Mouse (Mus musculus) left cerebral cortex, adult 2 months (tissue): Measurements from ENCODE around the gene P3h2. TPM values are rescaled to one million over a fixed set of nuclear protein-coding genes. Genes with fewer than 3 reads are reported as not detected.

Experiments
- DNase-seq, 2 experiments: peaks; one replicate each; pipeline ENCODE4 v3.0.0; 2021 to 2022; ENCODE audit warnings: low spot score in 2 of 2, mixed read lengths in 1 of 2; ENCODE audit errors: extremely low spot score in 1 of 2
- H3K27ac ChIP-seq: fragments of 200-600 bp; 2 replicates; pipeline ENCODE4 v1.8.1; 2022
- H3K4me3 ChIP-seq: fragments of 200-600 bp; 2 replicates; pipeline ENCODE4 v1.8.1; 2022
- CTCF ChIP-seq: fragments of 200-600 bp; IDR thresholded peaks from 2 replicates; pipeline ENCODE4 v1.8.1; 2022; ENCODE audit warnings: antibody characterized with exemption, mild to moderate bottlenecking, moderate library complexity
- intact Hi-C: fragments of 180-260 bp; cut with DNase I; formaldehyde crosslinking; loops from one replicate; pipeline ENCODE4 v1.15.1; 2025
- total RNA-seq, 2 experiments: library from RNA; stranded (reverse); gene quantifications; 2 replicates each; pipeline ENCODE4 v1.2.3; 2021

Gene P3h2
- total RNA-seq, 2 experiments from 2014 or later: 3.7 TPM

DNA sequence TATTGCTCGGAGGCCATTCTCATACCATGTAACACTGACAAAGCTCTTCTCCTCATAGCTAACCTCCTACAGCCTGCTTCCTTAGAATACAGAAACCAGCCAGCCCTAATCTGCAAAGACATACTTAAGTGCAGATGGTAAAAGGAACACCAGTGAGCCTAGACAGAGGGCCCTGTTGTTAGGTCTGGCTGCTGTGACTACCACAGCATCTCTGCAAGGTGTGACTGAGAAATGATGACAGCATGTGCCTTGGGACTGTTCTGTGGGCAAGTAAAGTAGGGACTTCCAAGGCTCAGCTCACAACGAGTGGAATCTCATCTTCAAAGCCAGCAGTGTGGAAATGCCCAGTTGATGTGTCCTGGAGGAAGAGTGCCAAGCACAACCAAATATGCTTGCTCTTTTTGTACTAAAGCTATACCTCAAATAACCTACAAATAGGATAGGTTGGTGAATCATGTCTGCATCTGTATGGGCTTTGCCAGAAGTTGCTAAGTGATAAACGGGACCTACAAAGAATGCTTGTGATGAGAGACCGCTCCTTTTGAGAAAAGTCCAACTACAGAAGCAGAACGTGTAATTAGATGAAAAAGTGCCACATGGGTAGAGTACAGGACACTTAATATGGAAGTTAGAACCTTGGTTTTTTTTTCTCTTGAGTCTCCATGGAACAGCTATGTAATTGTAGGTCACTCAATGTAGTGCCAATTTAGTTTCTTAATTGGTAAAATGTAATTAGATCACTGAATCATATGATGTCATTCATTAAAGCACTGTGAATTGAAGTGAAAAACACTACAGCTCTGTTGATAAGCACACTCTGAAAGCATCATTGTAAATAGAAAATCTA lies 45.1 kb downstream of the P3h2 start:
- intact Hi-C loops: no loop called here
- Histone ChIP-seq H3K4me3 (no peak overlapping the region), H3K27ac (no peak overlapping the region)
- DNase-seq: no peak
- no peak for TF ChIP-seq CTCF

- TF ChIP-seq CTCF: no peak
- no peak for DNase-seq
- no peak overlapping the region for H3K4me3 ChIP-seq
- H3K27ac ChIP-seq: no peak overlapping the region
- intact Hi-C loops: no loop called here
Measured at GRCm38 (mm10) chr16:26053631-26054030, 52.0 kb downstream of the P3h2 start.

GRCm38 (mm10) chr16:26049393-26050087 lies 56.0 kb downstream of the P3h2 start:
- intact Hi-C loops: no loop called here
- Histone ChIP-seq H3K4me3 (no peak overlapping the region), H3K27ac (no peak overlapping the region)
- TF ChIP-seq CTCF: no peak
- DNase-seq: no peak

DNA sequence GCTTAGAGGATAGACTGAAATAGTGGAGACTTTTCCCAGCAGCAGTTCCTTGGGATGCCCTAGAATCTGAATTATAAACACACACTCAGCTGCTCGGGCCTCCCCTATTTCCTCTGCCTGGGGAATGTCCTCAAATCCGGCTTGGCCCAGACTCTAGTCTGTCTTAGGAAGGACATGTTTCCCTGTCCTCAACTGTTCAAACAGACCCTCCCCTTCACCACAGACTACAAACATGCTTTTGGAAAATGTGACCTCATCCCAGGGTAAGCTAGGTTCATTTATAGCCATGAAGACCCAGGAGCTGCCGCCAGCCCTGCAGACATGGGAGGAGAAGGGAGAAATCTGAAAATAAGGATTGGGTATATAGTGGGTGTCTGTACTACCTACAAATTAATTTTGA lies 57.7 kb downstream of the P3h2 start:
- no peak overlapping the region for H3K4me3 ChIP-seq
- no peak for TF ChIP-seq CTCF
- no peak overlapping the region for H3K27ac ChIP-seq
- intact Hi-C loops: no loop called here
- no peak for DNase-seq

DNA sequence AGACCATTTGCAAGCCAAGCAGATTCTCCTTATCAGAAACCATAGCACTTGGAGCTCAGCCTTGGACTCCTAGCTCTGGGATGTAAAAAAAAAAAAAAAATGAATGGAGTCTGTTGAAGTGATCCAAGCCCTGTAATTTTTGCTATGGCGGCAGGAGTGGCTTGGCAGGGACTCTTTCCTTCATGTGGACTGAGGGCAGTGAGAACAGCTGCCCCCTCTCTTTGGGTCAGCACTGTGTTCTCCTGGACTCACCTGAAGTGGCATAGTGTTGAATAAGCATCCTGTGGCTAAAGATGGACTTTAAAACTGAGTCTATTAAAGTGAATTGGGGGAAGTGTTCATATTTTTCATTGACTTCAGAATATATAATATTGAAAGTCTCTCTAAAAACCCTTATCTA lies 58.2 kb downstream of the P3h2 start:
- Histone ChIP-seq H3K27ac (no peak overlapping the region), H3K4me3 (no peak overlapping the region)
- intact Hi-C loops: no loop called here
- DNase-seq: no peak
- no peak for TF ChIP-seq CTCF

DNA sequence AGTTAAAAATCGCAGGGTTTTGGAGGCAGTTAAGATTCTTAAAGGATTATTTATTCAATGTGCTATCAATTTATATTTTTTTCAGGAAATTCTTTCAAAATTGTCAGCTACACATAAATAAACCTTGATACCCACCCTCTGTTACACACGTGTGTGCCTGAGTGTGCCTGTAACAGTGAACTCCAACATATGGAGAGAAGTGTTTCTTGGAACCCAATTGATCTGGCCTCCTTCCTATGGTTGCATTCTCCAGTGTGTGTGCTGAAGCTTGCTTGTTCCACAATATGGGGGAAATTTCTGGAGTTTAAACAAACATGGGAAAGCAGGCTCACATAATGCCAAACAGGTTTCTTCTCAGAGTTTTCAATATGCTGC lies 63.7 kb downstream of the P3h2 start:
- no peak overlapping the region for H3K27ac ChIP-seq
- no peak for TF ChIP-seq CTCF
- no peak for DNase-seq
- no peak overlapping the region for H3K4me3 ChIP-seq
- intact Hi-C loops: no loop called here

DNA sequence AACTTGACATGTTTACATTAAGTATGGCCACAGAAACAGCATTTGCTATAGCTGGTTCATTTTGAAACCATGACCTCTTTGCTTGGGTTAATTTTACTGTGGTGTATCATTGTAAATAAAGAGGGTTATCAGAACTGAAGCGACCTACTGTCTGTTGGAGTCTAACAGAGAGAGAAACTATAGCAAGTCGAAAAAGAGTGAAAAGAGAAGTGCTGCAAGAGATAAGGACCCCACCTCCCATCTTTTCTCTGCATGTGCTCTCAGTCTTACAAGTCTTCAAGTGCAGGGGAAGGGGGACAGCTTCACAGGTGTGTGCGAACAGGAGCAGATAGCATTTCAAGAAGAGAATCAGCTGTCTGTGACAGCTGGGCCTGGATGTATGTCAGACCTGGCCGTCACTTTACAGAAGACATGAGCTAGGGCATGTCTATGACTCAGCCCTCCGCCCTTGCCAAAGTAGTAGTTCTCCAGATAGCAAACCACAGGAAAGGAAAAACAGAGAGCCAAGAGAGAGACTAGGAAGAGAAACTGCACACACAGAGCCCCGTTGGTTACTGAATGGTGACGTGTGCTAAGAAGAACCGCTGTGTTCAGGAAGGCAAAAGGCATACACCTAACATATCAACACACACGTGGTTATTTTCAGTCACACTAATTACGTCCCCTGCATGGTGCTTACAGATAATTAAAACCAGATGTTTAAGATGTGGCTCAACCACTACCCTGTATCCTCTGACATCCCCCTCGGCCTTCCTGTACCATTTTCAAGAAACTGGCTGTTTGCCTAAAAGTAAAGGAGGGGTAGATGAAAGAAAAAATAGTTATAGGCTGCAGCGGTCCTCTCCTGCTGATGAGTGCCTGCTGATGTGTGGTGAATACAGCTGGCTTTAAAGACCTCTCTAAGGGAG lies 64.3 kb downstream of the P3h2 start:
- TF ChIP-seq CTCF: no peak
- Histone ChIP-seq H3K4me3 (no peak overlapping the region), H3K27ac (no peak overlapping the region)
- no peak for DNase-seq
- intact Hi-C loops: no loop called here

- intact Hi-C loops: no loop called here
- TF ChIP-seq CTCF: no peak
- DNase-seq: no peak
Measured at GRCm38 (mm10) chr16:26039320-26039719, 66.3 kb downstream of the P3h2 start.

DNA sequence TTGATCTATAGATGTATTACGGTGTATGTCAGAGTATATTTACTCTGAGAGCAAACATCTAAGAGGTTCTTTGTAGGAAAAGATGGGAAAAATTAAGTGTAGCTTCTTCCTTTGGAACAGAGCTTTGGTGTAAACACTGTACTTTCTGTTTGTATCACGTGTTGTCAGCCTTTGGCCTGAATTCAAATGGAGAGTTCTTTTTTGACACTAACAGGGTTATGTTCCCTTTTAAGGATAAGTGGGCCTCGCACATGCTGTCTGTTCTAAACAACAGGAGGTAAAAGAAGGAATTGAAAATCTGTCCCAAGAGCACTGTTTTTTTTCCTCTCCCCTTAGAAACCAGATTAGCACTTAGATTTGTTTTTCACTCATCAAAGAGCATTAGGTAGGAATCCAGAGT lies 70.1 kb downstream of the P3h2 start:
- Histone ChIP-seq H3K27ac (no peak overlapping the region), H3K4me3 (no peak overlapping the region)
- no peak for TF ChIP-seq CTCF
- DNase-seq: no peak
- intact Hi-C loops: no loop called here

More at GRCm38 (mm10) chr16:26039320-26039719, 66.3 kb downstream of the P3h2 start:
- H3K27ac ChIP-seq: no peak overlapping the region
- no peak overlapping the region for H3K4me3 ChIP-seq

- TF ChIP-seq CTCF: no peak
- no peak for DNase-seq
- intact Hi-C loops: no loop called here
- no peak overlapping the region for H3K4me3 ChIP-seq
- H3K27ac ChIP-seq: no peak overlapping the region
Measured at GRCm38 (mm10) chr16:26035079-26035478, 70.5 kb downstream of the P3h2 start.

DNA sequence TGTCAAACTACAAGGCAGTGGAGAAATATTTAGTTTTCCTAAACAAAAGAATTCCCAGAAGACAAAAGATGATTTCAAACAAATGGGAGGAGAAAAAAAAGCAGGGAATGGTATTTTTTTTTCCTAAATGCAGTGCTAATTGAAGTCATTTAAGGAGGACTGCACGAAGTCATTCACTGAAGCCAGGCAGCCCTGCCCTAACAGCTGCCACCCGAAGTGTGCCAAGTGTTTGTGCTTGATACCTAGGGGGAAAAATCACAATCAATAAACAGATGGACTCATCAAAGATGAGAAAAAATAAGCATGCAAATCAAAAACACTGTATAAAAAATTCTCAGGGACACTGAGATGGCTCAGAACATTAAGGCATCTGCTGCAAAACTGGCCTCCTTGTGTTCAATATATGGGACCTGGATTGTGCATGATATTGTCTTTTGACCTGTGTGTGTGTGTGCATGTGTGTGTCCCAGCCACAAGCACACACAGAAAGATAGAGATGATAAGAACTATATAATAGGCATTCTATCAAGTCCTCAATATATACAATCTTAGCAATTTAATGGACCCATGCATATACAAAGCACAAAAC lies 76.1 kb downstream of the P3h2 start:
- intact Hi-C loops: no loop called here
- Histone ChIP-seq H3K27ac (no peak overlapping the region), H3K4me3 (no peak overlapping the region)
- no peak for TF ChIP-seq CTCF
- DNase-seq: no peak
